Mouse (Mus musculus): ENCODE results near the gene Hectd2. TPM values are rescaled to one million over a fixed set of nuclear protein-coding genes. Genes with fewer than 3 reads are reported as not detected.

Hectd2 gene
- total and polyA plus RNA-seq, 3 experiments: 0.82 to 2.1 (median 1.8) TPM

GRCm38 (mm10) chr19:36602535-36603312 lies 48.3 kb downstream of the Hectd2 start:
- no peak overlapping the region for H3K4me3 ChIP-seq
- WGBS: 79% methylated on average over 11 of the region's 11 CpGs

GRCm38 (mm10) chr19:36606270-36606669 lies 51.8 kb downstream of the Hectd2 start:
- DNase-seq: no peak
- WGBS: 29% methylated on average over 1 of the region's 1 CpGs
- Histone ChIP-seq H3K4me1 (ENCODE audit: control insufficient read depth, insufficient read depth, low read length) (no peaks in the 10 kb centered on the region; the same call in 1 of the 2 replicates), H3K36me3 (ENCODE audit: control insufficient read depth, insufficient read depth, low read length) (no peaks in the 10 kb centered on the region), H3K27ac (no peak overlapping the region), H3K27me3 (ENCODE audit: control insufficient read depth, insufficient read depth, low read length) (no peaks in the 10 kb centered on the region), H3K79me2 (replicated peaks; ENCODE audit: control insufficient read depth, insufficient read depth, low read length) (no peaks in the 10 kb centered on the region), H3K4me3 (no peak overlapping the region), H3K9ac (ENCODE audit: low read depth, low read length) (no peak overlapping the region)
- no peak for TF ChIP-seq POLR2A (IDR thresholded peaks at IDR 0.05; ENCODE audit: insufficient read depth, low read depth, low read length)
- peak; percentile 73 for TF ChIP-seq CTCF (IDR thresholded peaks at IDR 0.05)
- no peak for TF ChIP-seq EP300 (IDR thresholded peaks at IDR 0.05; ENCODE audit: insufficient read depth, low read depth, low read length)
- intact Hi-C loops (cut with DNase I): loop anchor here (1.0 to 10.0 kb wide), 4 partner anchors 71 to 319 kb away; partner anchors contain the start of gene Btaf1

More at GRCm38 (mm10) chr19:36602535-36603312, 48.3 kb downstream of the Hectd2 start:
- no peak overlapping the region for H3K9ac ChIP-seq (ENCODE audit: low read depth, low read length)
- no peak for DNase-seq
- H3K27me3 ChIP-seq (ENCODE audit: control insufficient read depth, insufficient read depth, low read length): no peaks in the 10 kb centered on the region
- intact Hi-C loops (cut with DNase I): loop anchor here (10.0 kb wide), 1 partner anchor 322 kb away; the partner anchor contains the start of gene Btaf1
- H3K27ac ChIP-seq: no peak overlapping the region
- TF ChIP-seq CTCF (IDR thresholded peaks at IDR 0.05) (no peak), POLR2A (IDR thresholded peaks at IDR 0.05; ENCODE audit: insufficient read depth, low read depth, low read length) (no peak), EP300 (IDR thresholded peaks at IDR 0.05; ENCODE audit: insufficient read depth, low read depth, low read length) (no peak)
- H3K4me1 ChIP-seq (ENCODE audit: control insufficient read depth, insufficient read depth, low read length): no peaks in the 10 kb centered on the region; the same call in 1 of the 2 replicates
- H3K79me2 ChIP-seq (replicated peaks; ENCODE audit: control insufficient read depth, insufficient read depth, low read length): no peaks in the 10 kb centered on the region
- no peaks in the 10 kb centered on the region for H3K36me3 ChIP-seq (ENCODE audit: control insufficient read depth, insufficient read depth, low read length)

GRCm38 (mm10) chr19:36609229-36609628 lies 54.8 kb downstream of the Hectd2 start:
- Histone ChIP-seq H3K4me3 (no peak overlapping the region), H3K27ac (no peak overlapping the region), H3K4me1 (ENCODE audit: control insufficient read depth, insufficient read depth, low read length) (no peaks in the 10 kb centered on the region; the same call in 1 of the 2 replicates), H3K36me3 (ENCODE audit: control insufficient read depth, insufficient read depth, low read length) (no peaks in the 10 kb centered on the region), H3K79me2 (replicated peaks; ENCODE audit: control insufficient read depth, insufficient read depth, low read length) (no peaks in the 10 kb centered on the region), H3K27me3 (ENCODE audit: control insufficient read depth, insufficient read depth, low read length) (no peaks in the 10 kb centered on the region), H3K9ac (ENCODE audit: low read depth, low read length) (no peak overlapping the region)
- intact Hi-C loops (cut with DNase I): loop anchor here (5.0 to 10.0 kb wide), 3 partner anchors 68 to 316 kb away; partner anchors contain the start of gene Btaf1
- WGBS: 52% methylated on average over 3 of the region's 3 CpGs
- TF ChIP-seq CTCF (IDR thresholded peaks at IDR 0.05) (peak; percentile 64), POLR2A (IDR thresholded peaks at IDR 0.05; ENCODE audit: insufficient read depth, low read depth, low read length) (no peak)
- no peak for DNase-seq

GRCm38 (mm10) chr19:36610309-36610708 lies 55.9 kb downstream of the Hectd2 start:
- H3K9ac ChIP-seq (ENCODE audit: low read depth, low read length): no peak overlapping the region
- H3K36me3 ChIP-seq (ENCODE audit: control insufficient read depth, insufficient read depth, low read length): no peaks in the 10 kb centered on the region
- H3K27me3 ChIP-seq (ENCODE audit: control insufficient read depth, insufficient read depth, low read length): no peaks in the 10 kb centered on the region
- H3K27ac ChIP-seq: no peak overlapping the region
- DNase-seq: no peak
- intact Hi-C loops (cut with DNase I): loop anchor here (5.0 kb wide), 1 partner anchor 47 kb away; no protein-coding TSS in a partner anchor
- TF ChIP-seq CTCF (IDR thresholded peaks at IDR 0.05) (no peak), EP300 (IDR thresholded peaks at IDR 0.05; ENCODE audit: insufficient read depth, low read depth, low read length) (no peak), POLR2A (IDR thresholded peaks at IDR 0.05; ENCODE audit: insufficient read depth, low read depth, low read length) (no peak)
- WGBS: 68% methylated on average over 2 of the region's 2 CpGs
- H3K4me1 ChIP-seq (ENCODE audit: control insufficient read depth, insufficient read depth, low read length): no peaks in the 10 kb centered on the region; the same call in 1 of the 2 replicates
- H3K4me3 ChIP-seq: no peak overlapping the region
- no peaks in the 10 kb centered on the region for H3K79me2 ChIP-seq (replicated peaks; ENCODE audit: control insufficient read depth, insufficient read depth, low read length)

- intact Hi-C loops (cut with DNase I): no loop called here
- no peak overlapping the region for H3K9ac ChIP-seq (ENCODE audit: low read depth, low read length)
- TF ChIP-seq EP300 (IDR thresholded peaks at IDR 0.05; ENCODE audit: insufficient read depth, low read depth, low read length) (no peak), POLR2A (IDR thresholded peaks at IDR 0.05; ENCODE audit: insufficient read depth, low read depth, low read length) (no peak), CTCF (IDR thresholded peaks at IDR 0.05) (no peak)
- no peaks in the 10 kb centered on the region for H3K36me3 ChIP-seq (ENCODE audit: control insufficient read depth, insufficient read depth, low read length)
- no peaks in the 10 kb centered on the region for H3K4me1 ChIP-seq (ENCODE audit: control insufficient read depth, insufficient read depth, low read length)
- H3K27ac ChIP-seq: no peak overlapping the region
- no peak overlapping the region for H3K4me3 ChIP-seq
- no peaks in the 10 kb centered on the region for H3K27me3 ChIP-seq (ENCODE audit: control insufficient read depth, insufficient read depth, low read length)
- no peaks in the 10 kb centered on the region for H3K79me2 ChIP-seq (replicated peaks; ENCODE audit: control insufficient read depth, insufficient read depth, low read length)
- WGBS: 88% methylated on average over 1 of the region's 1 CpGs
- no peak for DNase-seq
Observed at GRCm38 (mm10) chr19:36625906-36626305, 71.5 kb downstream of the Hectd2 start.

- Histone ChIP-seq H3K36me3 (ENCODE audit: control insufficient read depth, insufficient read depth, low read length) (no peaks in the 10 kb centered on the region), H3K9ac (ENCODE audit: low read depth, low read length) (no peak overlapping the region), H3K27me3 (ENCODE audit: control insufficient read depth, insufficient read depth, low read length) (no peaks in the 10 kb centered on the region), H3K79me2 (replicated peaks; ENCODE audit: control insufficient read depth, insufficient read depth, low read length) (no peaks in the 10 kb centered on the region), H3K4me3 (no peak overlapping the region), H3K27ac (no peak overlapping the region), H3K4me1 (ENCODE audit: control insufficient read depth, insufficient read depth, low read length) (no peaks in the 10 kb centered on the region)
- WGBS: 92% methylated on average over 4 of the region's 4 CpGs
- TF ChIP-seq EP300 (IDR thresholded peaks at IDR 0.05; ENCODE audit: insufficient read depth, low read depth, low read length): no peak
- no peak for DNase-seq
- intact Hi-C loops (cut with DNase I): no loop called here
Observed at GRCm38 (mm10) chr19:36626881-36627280, 72.4 kb downstream of the Hectd2 start.
